Mouse (Mus musculus) c-Kit-positive CD71-negative TER-119-negative erythroid progenitor cells, embryonic 14.5 days (primary cell): ENCODE results near the gene Gm14180.
"Not testable (repeated sequence)": the region's sequence is repeated elsewhere in the genome, so short reads cannot be mapped to it uniquely, and the experiment has no call there.

Experiments
- DNase-seq: peaks from one replicate; pipeline ENCODE4 v3.0.0-alpha.2; 2013; ENCODE audit warnings: low read depth

Gene Gm14180

DNA sequence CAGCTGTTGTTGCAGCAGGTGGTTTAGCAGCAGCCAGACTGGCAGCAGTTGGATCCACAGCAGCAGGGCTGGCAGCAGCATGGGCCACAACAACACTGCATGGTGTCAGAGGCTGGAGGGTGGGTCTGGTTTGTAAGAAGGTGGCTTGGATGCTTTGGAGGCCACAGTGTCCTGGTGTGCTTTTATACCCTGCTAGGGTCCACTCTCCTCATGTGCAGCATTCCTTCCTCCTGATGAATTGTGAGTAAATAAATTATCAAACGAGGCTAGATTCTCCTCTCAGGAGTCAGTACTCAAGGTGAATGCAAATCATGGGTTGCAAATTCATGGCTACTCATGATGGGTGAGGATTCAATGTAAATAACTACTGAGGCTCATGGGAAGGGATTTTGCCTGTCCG is at the start of gene Gm14180:
TSS of gene Gm14180 (minus strand) at position 101 of the 400 bp plus-strand sequence.
- DNase-seq, result no peak

GRCm38 (mm10) chr11:99780604-99781003 is 46.5 kb upstream of the Gm14180 start, which contains the start of gene Krtap4-8:
Gene Krtap4-8 (minus strand): TSS chr11:99780704.
- DNase-seq, result no peak

DNA sequence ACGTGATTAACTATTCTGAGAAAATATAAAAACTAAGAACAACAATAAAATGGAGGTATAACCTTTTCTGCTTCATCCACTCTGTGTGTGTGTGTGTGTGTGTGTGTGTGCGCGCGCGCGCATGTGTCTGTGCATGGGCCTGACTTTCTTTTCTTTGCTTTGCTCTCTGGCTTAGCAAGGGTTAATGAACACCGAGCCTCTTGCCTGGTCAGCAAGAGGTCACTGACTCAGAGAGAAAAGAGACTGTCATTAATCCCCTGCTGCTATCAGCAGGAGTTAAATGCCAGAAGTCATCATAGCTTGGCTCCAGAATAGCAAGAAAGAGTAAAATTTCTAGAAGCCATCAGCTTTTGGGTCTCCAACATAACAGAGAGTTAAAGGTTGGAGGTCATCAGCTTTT is 44.3 kb upstream of the Gm14180 start:
- no peak for DNase-seq

DNA sequence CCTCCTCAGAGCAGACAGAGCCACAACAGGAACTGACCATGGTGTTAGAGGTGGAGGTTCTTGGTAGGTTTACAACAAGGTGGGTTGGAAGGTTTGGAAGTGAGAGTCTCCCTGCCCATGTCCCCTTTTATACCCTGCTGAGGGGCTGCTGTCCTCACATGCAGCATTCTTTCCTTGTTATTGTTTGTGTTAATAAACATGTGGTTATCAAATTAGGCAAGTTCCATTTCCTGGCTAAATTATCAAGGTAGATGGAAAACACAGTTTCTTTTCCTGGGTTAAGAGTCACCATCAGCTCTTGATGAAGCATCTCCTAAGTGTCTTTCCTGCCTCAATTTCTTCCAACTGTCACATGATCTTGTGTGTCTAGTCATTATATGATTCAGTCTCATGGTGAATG is 38.7 kb upstream of the Gm14180 start, which contains the start of gene Gm11595:
TSS of gene Gm11595 (minus strand) at position 101 of the 400 bp plus-strand sequence.
- not testable (repeated sequence) for DNase-seq

DNA sequence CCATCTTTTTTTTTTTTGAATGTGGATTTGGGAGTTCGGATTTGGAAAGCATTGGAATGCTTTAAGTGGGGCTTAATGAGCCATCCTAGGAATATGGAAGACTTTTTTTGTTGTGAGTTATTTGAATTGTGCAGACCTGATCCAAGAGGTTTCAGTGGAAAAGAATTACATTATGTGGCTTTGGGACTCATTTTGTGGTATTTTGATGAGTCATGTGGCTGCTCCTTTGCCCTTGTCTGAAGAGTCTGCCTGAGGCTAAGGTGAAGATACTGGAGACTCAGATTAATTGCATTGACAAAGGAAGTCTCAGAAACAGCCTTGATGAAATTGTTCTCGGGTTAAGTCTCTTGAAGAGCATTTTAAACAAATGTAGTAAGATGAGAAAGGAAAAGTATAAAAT is 34.3 kb upstream of the Gm14180 start:
- DNase-seq, result no peak

DNA sequence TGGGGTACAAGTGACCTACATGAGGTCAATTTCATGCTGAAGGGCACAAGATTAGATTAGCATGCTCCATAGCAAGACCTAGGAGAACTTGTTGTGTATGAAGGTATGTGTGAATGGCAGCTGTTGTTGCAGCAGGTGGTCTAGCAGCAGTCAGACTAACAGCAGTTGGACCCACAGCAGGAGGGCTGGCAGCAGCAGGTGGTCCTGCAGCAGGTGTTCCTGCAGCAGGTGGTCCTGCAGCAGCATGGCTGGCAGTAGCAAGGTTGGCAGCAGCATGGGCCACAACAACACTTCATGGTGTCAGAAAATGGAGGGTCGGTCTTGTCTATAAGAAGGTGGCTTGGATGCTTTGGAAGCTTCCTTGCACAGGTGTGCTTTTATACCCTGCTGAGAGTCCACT is 24.8 kb upstream of the Gm14180 start:
- no peak for DNase-seq

DNA sequence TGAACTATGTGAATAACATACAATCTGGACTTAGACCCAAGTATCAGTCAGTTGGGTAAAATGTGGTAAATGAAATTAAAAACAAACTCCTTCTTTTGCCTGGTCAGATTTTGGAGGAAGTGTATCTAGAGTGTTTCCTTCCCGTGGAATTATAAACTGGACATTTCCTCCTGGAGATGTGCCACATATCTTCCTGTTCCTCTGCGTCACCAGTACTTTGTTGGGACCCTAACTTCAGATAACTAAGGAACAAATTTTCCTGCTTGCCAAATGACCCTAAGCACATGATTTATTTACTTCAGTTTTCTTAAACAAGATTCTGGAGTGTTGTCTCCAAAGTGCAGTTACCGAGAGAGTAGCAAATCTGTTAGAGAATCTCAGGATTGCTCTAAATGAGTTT is 9.9 kb upstream of the Gm14180 start:
- DNase-seq, result no peak

DNA sequence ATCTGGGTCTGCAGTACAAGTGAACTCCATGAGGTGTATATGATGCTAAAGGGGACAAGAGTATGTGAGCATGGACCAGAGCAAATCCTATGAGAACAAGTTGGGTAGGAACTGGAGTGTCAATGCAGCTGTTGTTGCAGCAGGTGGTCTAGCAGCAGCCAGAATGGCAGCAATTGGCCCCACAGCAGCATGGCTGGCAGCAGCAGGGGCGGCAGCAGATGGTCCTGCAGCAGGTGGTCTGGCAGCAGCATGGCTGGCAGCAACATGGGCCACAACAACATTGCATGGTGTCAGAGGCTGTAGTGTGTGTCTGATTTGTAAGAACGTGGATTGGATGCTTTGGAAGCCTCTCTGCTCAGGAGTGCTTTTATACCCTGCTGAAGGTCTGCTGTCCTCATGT is 10.0 kb downstream of the Gm14180 start:
- DNase-seq, result no peak

GRCm38 (mm10) chr11:99718759-99719158 is 15.3 kb downstream of the Gm14180 start:
- no peak for DNase-seq

GRCm38 (mm10) chr11:99690463-99690862 is 43.6 kb downstream of the Gm14180 start, which contains the start of gene Gm14190:
Gene Gm14190 (minus strand): TSS chr11:99690740.
- DNase-seq, result no peak

DNA sequence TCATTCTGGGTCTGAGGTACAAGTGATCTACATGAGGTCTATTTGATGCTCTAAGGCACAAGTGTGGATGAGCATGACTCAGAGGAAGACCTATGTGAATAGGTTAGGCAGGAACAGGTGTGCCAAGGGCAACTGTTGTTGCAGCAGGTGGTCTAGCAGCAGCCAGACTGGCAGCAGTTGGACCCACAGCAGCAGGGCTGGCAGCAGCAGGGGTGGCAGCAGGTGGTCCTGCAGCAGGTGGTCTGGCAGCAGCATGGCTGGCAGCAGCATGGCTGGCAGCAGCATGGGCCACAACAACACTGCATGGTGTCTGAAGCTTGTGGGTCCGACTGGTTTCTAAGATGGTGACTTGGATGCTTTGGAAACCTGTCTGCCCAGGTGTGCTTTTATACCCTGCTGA is 48.9 kb downstream of the Gm14180 start:
- DNase-seq, result not testable (repeated sequence)
